Mouse (Mus musculus) limb, embryonic 12.5 days (tissue): ENCODE measurements around the gene Ctcf. TPM values are rescaled to one million over a fixed set of nuclear protein-coding genes. Genes with fewer than 3 reads are reported as not detected.

Experiments
- ATAC-seq: fragments of 200-750 bp; cut with Nextera tagmentation; 2 replicates; pipeline ENCODE4 v1.8.0; 2017; ENCODE audit warnings: low read depth, moderate TSS enrichment; ENCODE audit not compliant: insufficient number of reproducible peaks, insufficient read depth, low FRiP score, low TSS enrichment
- H3K27ac ChIP-seq: fragments of 300-500 bp; sonication (generic); 2 replicates; pipeline ENCODE4 v1.5.1; 2016; ENCODE audit warnings: mild to moderate bottlenecking, moderate library complexity
- H3K27me3 ChIP-seq: fragments of 300-500 bp; sonication (generic); 2 replicates; pipeline ENCODE4 v1.6.1; 2016; ENCODE audit warnings: mild to moderate bottlenecking, moderate library complexity
- H3K36me3 ChIP-seq: fragments of 300-500 bp; sonication (generic); 2 replicates; pipeline ENCODE4 v1.6.1; 2016; ENCODE audit warnings: mild to moderate bottlenecking, moderate library complexity
- H3K4me1 ChIP-seq: fragments of 300-500 bp; sonication (generic); replicated peaks from 2 replicates; pipeline ENCODE4 v1.6.1; 2016
- H3K4me2 ChIP-seq: fragments of 300-500 bp; sonication (generic); 2 replicates; pipeline ENCODE4 v1.6.1; 2016; ENCODE audit warnings: mild to moderate bottlenecking, moderate library complexity
- H3K4me3 ChIP-seq: fragments of 300-500 bp; sonication (generic); replicated peaks from 2 replicates; pipeline ENCODE4 v1.5.1; 2016; ENCODE audit warnings: mild to moderate bottlenecking
- H3K9ac ChIP-seq: fragments of 300-500 bp; sonication (generic); replicated peaks from 2 replicates; pipeline ENCODE4 v1.6.1; 2016; ENCODE audit warnings: mild to moderate bottlenecking, moderate library complexity
- H3K9me3 ChIP-seq: fragments of 300-500 bp; sonication (generic); 2 replicates; pipeline ENCODE4 v1.6.1; 2016; ENCODE audit warnings: mild to moderate bottlenecking, moderate library complexity
- WGBS: fragments of 180-500 bp; shearing (Covaris S2); methylation state at CpG from one replicate; pipeline ENCODE4 v1.1.7; 2016; 5-methylcytosine and 5-hydroxymethylcytosine counted together
- polyA plus RNA-seq: library from polyadenylated mRNA; unstranded; fragments of >200 nt; fragmentation: Nextera tagmentation; extraction: Ambion mirVana; gene quantifications from 2 replicates; pipeline ENCODE4 v1.2.1, GENCODE M21; 2016

Ctcf gene
- polyA plus RNA-seq, 1 experiment from 2014 or later: 160 TPM

DNA sequence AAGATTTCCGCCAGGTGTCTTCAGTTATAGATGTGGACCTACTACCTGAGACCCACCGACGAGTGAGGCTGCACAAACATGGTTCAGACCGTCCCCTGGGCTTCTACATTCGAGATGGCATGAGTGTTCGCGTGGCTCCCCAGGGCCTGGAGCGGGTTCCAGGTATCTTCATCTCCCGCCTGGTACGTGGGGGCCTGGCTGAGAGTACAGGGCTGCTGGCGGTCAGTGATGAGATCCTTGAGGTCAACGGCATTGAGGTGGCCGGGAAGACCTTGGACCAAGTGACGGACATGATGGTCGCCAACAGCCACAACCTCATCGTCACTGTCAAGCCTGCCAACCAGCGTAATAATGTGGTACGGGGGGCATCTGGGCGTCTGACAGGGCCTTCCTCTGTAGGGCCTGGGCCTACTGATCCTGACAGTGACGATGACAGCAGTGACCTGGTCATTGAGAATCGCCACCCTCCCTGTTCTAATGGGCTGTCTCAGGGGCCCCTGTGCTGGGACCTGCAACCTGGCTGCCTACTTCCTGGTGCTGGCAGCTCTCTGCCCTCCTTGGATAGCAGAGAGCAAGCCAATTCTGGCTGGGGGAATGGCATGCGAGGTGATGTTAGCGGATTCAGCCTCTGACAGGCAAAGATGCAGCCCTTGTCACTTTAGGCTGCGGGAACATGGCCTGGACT is 66.5 kb downstream of the Ctcf start:
- Histone ChIP-seq H3K4me3 (no peak overlapping the region), H3K4me2 (no peak overlapping the region), H3K27me3 (no peaks in the 10 kb centered on the region), H3K36me3 (peaks cover 32% of the 10 kb centered on the region), H3K9ac (no peak overlapping the region), H3K4me1 (peaks cover 37% of the 10 kb centered on the region), H3K27ac (no peak overlapping the region), H3K9me3 (no peaks in the 10 kb centered on the region)
- 94% methylated on average over 24 of the region's 24 CpGs for WGBS
- ATAC-seq: no peak

DNA sequence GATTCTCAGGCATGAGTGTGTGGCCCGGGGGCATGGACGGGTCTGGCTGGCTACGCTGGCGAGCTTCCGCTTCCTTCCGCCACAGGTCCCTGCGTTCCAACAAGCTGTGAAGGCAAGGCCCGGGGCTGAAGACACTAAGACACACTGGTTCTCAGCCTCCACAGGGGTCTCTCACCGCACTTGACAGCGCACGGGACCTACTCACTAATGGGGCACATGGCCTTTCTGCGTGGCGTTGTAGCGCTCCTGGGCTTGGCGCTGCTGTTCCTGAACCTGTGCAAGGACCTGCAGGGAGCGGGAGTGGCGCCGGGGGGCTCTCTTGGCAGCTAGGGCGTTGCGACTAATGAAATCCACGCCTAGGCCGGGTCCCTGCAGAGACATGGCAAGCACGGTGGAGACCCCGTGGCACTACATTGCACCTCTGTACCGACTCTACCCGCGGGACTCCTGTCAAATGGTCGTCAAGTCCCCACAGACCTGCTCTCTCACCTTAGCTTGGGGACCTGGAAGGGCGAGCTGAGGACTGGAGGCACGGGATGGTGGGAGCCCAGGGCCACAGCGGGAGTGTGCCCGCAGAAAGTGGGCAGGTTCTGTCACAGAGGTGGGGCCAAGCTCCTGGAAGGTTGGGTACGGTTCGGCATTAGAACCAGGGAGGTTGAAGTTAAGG is 67.9 kb downstream of the Ctcf start:
- Histone ChIP-seq H3K4me3 (no peak overlapping the region), H3K4me1 (peaks cover 36% of the 10 kb centered on the region), H3K36me3 (peaks cover 22% of the 10 kb centered on the region), H3K9me3 (no peaks in the 10 kb centered on the region), H3K4me2 (no peak overlapping the region), H3K27ac (no peak overlapping the region), H3K27me3 (no peaks in the 10 kb centered on the region), H3K9ac (no peak overlapping the region)
- 93% methylated on average over 34 of the region's 34 CpGs for WGBS
- no peak for ATAC-seq

DNA sequence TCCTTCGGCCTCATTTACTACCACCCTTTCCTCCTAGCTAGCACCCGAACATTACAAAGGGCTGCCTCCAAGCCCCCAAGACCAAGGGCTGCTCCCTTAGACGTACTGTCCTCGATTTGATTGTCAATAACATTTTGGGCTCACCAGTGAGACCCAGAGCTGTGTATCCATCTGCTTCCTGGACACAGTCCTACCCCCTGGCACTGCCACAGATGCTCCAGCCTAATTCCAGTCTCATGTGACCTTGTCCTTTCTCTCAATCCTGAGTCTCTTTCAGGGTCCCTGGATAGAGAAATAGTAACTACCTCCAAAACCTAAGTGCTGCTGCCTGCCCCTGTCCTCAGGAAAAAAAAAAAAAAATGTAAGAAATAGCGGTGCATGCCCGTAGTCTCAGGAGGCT is 68.6 kb downstream of the Ctcf start:
- peaks cover 30% of the 10 kb centered on the region for H3K4me1 ChIP-seq
- no peak overlapping the region for H3K9ac ChIP-seq

DNA sequence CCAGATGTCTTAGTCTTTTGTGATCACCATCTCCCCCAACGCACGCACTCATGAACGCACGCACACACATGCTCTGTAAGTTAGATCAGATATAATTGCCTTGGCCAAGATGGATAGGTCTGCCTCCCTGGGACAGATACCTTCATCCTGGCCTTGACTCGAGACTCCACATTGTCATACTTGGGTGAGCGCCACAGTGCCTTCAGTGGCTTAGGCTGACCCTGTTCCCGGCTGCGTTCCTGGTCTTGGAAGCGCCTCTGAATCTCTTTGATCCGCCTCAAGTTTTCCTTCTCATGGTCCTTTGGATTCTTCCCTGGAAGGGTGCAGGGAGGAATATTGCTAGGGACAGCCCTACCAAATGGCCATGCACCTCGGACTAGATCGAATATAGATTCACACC is 70.1 kb downstream of the Ctcf start:
- H3K27ac ChIP-seq: no peak overlapping the region
- WGBS: 82% methylated on average over 12 of the region's 12 CpGs
- H3K4me2 ChIP-seq: peak overlapping the region; percentile 89
- peaks cover 22% of the 10 kb centered on the region for H3K36me3 ChIP-seq
- peak overlapping the region; percentile 77 for H3K4me3 ChIP-seq
- no peak for ATAC-seq
- no peaks in the 10 kb centered on the region for H3K27me3 ChIP-seq
- H3K9me3 ChIP-seq: no peaks in the 10 kb centered on the region
- H3K9ac ChIP-seq: peak overlapping the region; percentile 79; the same call in 1 of the 2 replicates
- peaks cover 24% of the 10 kb centered on the region for H3K4me1 ChIP-seq

More for the DNA sequence above, 68.6 kb downstream of the Ctcf start:
- H3K4me3 ChIP-seq: no peak overlapping the region
- H3K36me3 ChIP-seq: peaks cover 22% of the 10 kb centered on the region
- ATAC-seq: no peak
- WGBS: 93% methylated on average over 6 of the region's 6 CpGs
- H3K27me3 ChIP-seq: no peaks in the 10 kb centered on the region
- no peaks in the 10 kb centered on the region for H3K9me3 ChIP-seq
- H3K4me2 ChIP-seq: no peak overlapping the region
- no peak overlapping the region for H3K27ac ChIP-seq

DNA sequence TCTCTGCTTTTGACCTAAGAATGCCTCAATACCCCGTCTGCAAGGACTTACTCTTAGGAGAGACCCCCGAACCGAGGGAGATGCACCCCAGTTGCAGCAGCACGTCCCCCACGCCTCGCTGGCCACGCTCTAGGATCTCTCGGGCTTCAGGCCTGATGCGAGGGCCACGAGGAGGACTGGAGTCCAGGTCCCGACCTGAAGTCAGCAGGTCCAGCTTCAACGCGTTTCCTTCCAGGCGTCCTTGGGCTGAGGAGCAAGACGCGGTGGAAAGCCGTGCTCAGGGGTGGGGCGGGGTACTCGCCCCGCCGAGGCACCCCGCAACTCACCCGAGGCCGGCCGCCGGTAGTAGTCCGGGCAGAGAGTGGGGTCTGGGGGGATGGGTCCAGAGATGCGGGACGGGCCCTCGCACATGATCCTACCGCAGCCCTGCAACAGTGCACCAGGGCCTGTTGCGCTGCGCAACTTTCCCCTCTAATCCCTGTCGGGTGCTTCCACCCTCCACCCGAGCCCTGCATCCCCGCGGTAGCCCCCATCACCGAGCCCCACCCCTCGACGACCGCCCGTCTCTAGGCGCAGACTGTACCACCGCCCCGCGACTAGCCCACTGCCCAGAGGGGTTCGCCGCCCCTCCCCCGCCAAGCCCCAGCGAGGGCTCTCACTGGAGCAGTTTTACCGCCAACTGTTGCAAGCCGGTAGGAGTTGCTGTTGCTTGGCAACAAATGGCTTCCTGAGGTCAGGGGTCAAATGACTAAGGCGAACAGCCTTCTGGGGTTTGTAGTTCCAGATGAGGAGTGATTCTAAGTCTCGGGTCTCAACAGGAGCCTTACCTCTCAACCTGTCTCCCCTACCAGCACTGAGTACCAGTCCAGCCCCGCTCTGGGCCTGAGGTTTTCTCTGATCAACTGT is 71.4 kb downstream of the Ctcf start, which contains the start of the genes 4933405L10Rik and Enkd1:
4933405L10Rik (plus strand) TSS at position 158 of the 906 bp plus-strand sequence.
Enkd1 (minus strand) TSS at position 713 of the 906 bp plus-strand sequence.
- peak within 1 kb of the TSS; percentile 89 for H3K4me2 ChIP-seq
- H3K27ac ChIP-seq: peak within 1 kb of the TSS; percentile 64; the same call in 1 of the 2 replicates
- peak; percentile 77 for ATAC-seq
- peaks cover 15% of the 10 kb centered on the region for H3K4me1 ChIP-seq
- peaks cover 19% of the 10 kb centered on the region for H3K36me3 ChIP-seq
- H3K27me3 ChIP-seq: no peaks in the 10 kb centered on the region
- peak within 1 kb of the TSS; percentile 79 for H3K9ac ChIP-seq
- H3K9me3 ChIP-seq: no peaks in the 10 kb centered on the region
- WGBS: under 1% methylated on average over 54 of the region's 55 CpGs
- peak within 1 kb of the TSS; percentile 77 for H3K4me3 ChIP-seq

DNA sequence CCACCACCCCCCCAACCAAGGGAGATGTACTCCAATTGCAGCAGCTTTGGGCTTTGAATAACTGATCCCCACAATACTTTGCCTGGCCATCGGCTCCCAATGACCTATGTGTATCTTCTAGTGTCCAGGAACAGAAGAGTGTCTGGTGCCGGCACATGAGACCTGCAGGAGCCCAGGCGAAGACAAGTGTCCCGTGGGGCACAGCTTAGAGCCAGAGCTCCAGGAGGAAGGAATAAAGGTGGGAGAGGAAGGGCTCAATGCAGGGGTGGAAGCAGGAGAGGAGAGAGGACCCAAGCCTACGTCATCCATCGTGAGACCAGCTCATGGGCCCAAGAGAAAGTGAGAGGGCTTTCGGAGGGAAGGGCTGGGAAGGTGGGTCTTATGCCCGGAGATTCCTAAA is 72.3 kb downstream of the Ctcf start:
- ATAC-seq: 0 out of 2 replicates have a peak, but pooled peaks have one; percentile 2
- H3K9me3 ChIP-seq: no peaks in the 10 kb centered on the region
- 95% methylated on average over 8 of the region's 8 CpGs for WGBS
- H3K9ac ChIP-seq: no peak overlapping the region
- peaks cover 9% of the 10 kb centered on the region for H3K36me3 ChIP-seq
- H3K4me2 ChIP-seq: no peak overlapping the region
- peaks cover 15% of the 10 kb centered on the region for H3K4me1 ChIP-seq
- H3K27ac ChIP-seq: no peak overlapping the region
- H3K27me3 ChIP-seq: no peaks in the 10 kb centered on the region
- no peak overlapping the region for H3K4me3 ChIP-seq

DNA sequence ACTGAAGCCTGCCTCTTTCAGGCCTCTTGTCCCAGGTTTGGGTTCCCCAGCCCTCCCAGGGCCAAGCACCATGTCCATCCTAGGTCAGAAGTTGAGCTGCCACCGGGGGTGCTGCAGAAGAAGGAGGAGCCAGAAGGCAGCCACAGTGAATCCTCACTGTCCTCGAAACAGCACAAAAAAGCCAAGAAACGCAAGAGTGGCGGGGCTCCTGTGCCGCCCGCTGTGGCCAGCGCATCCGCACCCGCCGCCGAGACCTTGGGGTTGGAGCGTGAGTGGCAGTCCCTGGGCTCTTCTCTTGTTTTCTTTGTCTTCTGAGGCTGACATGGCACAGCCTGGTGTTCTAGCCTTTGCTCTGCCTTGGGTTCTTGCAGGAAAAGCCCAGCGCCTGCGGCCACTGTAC is 72.9 kb downstream of the Ctcf start:
- no peaks in the 10 kb centered on the region for H3K9me3 ChIP-seq
- no peaks in the 10 kb centered on the region for H3K27me3 ChIP-seq
- no peak overlapping the region for H3K4me3 ChIP-seq
- H3K9ac ChIP-seq: no peak overlapping the region
- ATAC-seq: no peak
- H3K4me1 ChIP-seq: peaks cover 15% of the 10 kb centered on the region
- peaks cover 3% of the 10 kb centered on the region; the same call in 1 of the 2 replicates for H3K36me3 ChIP-seq
- no peak overlapping the region for H3K4me2 ChIP-seq
- H3K27ac ChIP-seq: no peak overlapping the region
- WGBS: 80% methylated on average over 14 of the region's 14 CpGs

DNA sequence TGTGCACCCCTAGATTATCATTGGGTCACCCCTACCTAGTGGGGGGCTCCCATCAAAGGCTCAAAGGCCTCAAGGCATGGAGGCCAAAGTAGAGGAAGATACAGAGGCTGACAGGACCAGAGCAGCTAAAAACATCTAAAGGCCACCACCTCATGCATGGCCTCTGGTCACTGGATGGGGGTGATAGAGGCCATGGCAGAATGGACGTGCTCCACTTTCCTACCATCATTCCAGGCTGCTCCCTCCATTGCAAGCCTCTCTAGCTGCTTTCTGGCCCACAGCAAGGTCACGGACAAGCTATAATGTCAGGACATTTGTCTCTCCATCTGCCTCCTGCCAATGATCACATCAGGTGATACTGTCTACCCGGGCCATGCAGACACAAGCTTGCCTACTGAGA is 75.9 kb downstream of the Ctcf start:
- no peak overlapping the region; the same call in 1 of the 2 replicates for H3K9ac ChIP-seq
- H3K27ac ChIP-seq: no peak overlapping the region
- H3K9me3 ChIP-seq: no peaks in the 10 kb centered on the region
- 80% methylated on average over 3 of the region's 3 CpGs for WGBS
- H3K4me2 ChIP-seq: no peak overlapping the region
- H3K27me3 ChIP-seq: no peaks in the 10 kb centered on the region
- H3K4me1 ChIP-seq: peaks cover 3% of the 10 kb centered on the region
- no peak for ATAC-seq
- H3K36me3 ChIP-seq: peaks cover 20% of the 10 kb centered on the region
- no peak overlapping the region for H3K4me3 ChIP-seq

DNA sequence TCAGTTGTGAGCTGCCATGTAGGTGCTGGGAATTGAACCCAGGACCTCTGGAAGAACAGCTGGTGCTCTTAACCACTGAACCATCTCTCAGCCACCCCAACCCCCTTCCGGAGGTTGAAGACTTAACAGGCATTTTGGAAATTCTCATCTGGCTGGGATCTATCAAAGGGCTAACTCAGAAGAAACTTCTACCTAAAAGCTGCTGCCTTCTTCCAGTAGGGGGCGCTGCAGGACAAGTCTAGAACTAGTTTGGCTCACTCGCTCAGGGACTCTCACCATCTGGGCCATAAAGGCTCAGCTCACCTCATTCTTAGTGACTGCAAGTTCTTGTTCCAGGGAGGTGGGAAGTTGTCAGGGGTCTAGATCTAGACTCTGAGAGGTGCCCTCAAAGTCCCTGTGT is 77.8 kb downstream of the Ctcf start:
- peaks cover 23% of the 10 kb centered on the region for H3K36me3 ChIP-seq
- 12% methylated on average over 3 of the region's 3 CpGs for WGBS
- H3K9ac ChIP-seq: no peak overlapping the region
- no peaks in the 10 kb centered on the region for H3K9me3 ChIP-seq
- no peak overlapping the region for H3K4me3 ChIP-seq
- no peak overlapping the region for H3K4me2 ChIP-seq
- H3K27me3 ChIP-seq: no peaks in the 10 kb centered on the region
- no peak overlapping the region for H3K27ac ChIP-seq
- no peaks in the 10 kb centered on the region for H3K4me1 ChIP-seq
- no peak for ATAC-seq

DNA sequence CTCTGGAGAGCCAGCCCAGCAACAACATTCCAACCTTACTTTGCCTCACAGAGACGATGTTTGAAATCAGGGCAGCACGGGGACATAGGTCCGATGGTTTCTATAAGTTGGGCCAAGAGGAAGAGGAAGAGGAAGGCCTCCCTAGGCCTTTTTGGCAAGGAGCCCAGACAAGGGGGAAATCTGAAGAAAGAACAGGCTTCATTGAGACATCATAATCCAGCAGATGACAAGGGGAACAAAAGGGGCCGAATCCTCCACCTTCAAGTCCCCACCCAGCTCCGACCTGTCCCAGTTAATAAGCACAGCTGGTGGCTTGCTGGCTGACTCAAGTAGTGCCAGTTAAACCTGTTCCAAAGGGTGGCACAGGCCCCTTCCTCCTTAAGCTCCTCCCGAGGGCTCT is 78.7 kb downstream of the Ctcf start:
- ATAC-seq: no peak
- WGBS: 85% methylated on average over 6 of the region's 6 CpGs
- H3K4me1 ChIP-seq: no peaks in the 10 kb centered on the region

More for the DNA sequence above, 78.7 kb downstream of the Ctcf start:
- no peak overlapping the region for H3K9ac ChIP-seq
- H3K27me3 ChIP-seq: no peaks in the 10 kb centered on the region
- peaks cover 23% of the 10 kb centered on the region for H3K36me3 ChIP-seq
- no peak overlapping the region for H3K4me2 ChIP-seq
- H3K4me3 ChIP-seq: no peak overlapping the region
- H3K27ac ChIP-seq: no peak overlapping the region
- H3K9me3 ChIP-seq: no peaks in the 10 kb centered on the region
